Comparison of ENCODE assay signal across 14 mouse cellular contexts in the genomic region with DNA sequence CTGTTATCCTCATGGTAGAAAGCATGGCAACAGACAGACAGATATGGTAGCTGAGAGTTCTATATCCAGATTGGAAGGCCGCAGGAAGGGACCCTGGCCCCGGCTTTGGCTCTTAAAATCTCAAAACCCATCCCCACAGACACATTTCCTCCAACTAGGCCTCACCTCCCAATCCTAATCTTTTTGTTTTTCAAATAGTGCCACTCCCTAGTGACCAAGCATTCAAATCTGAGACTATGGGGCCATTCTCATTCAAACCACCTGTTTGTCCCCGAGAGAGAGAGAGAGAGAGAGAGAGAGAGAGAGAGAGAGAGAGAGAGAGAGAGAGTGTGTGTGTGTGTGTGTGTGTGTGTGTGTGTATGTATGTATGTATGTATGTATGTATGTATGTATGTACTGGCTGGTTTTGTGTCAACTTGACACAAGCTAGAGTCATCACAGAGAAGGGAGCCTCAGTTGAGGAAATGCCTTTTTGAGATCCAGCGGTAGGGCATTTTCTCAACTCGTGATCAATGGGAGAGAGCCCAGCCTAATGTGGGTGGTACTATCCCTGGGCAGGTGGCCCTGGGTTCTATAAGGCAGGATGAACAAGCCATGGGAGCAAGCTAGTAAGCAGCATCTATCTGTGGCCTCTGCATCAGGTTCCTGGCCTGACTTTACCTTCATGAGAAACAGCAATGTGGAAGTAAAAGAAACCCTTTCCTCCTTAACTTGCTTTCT.
"Had no signal": no experiment of that assay in that cellular context is flagged by ENCODE, and none has a peak within 500 bp of the region (broad histone marks: within the 10 kb centered on the region; RNA-seq: fewer than 3 reads in every experiment).

No protein-coding gene starts in this region.

- H3K27ac ChIP-seq: lung, embryonic 15.5 days; macrophage; midbrain, embryonic 13.5 days; midbrain, embryonic 15.5 days; neural tube, embryonic 12.5 days had no signal

- H3K9me3 ChIP-seq: lung, embryonic 15.5 days; megakaryocyte, embryonic 14.5 days; midbrain, embryonic 13.5 days; midbrain, embryonic 15.5 days; neural tube, embryonic 12.5 days had no signal

- H3K36me3 ChIP-seq: midbrain, embryonic 15.5 days had no signal

- DNase-seq: liver, postnatal 0 days; lung, adult 2 months; lung, postnatal 14 days; lung, postnatal 36 days; right cerebral cortex, postnatal 14 days; thymus, adult 18-20 months; thymus, postnatal 14 days; thymus, postnatal 36 days had no signal

- H3K27me3 ChIP-seq: lung, embryonic 15.5 days; megakaryocyte, embryonic 14.5 days; midbrain, embryonic 13.5 days; midbrain, embryonic 15.5 days; neural tube, embryonic 12.5 days had no signal

- H3K4me3 ChIP-seq: lung, embryonic 15.5 days; megakaryocyte, embryonic 14.5 days; midbrain, embryonic 13.5 days; midbrain, embryonic 15.5 days; neural tube, embryonic 12.5 days had no signal
